Mouse (Mus musculus): ENCODE data around the gene Hapln3. TPM values are rescaled to one million over a fixed set of nuclear protein-coding genes. Genes with fewer than 3 reads are reported as not detected.

The Hapln3 gene
- 2.0 and 2.5 TPM in 2 replicates for polyA plus RNA-seq (2016; fragmentation: Nextera tagmentation; extraction: Ambion mirVana)

GRCm38 (mm10) chr7:79130843-79131444, at the start of gene Hapln3:
Hapln3 (minus strand) TSS chr7:79131018.
- Histone ChIP-seq H3K4me1 (peaks cover 19% of the 10 kb centered on the region), H3K4me2 (replicated peaks) (peak within 1 kb of the TSS; percentile 52), H3K9ac (no peak within 1 kb of the TSS; the same call in 1 of the 2 replicates), H3K27me3 (peaks cover 16% of the 10 kb centered on the region), H3K9me3 (no peaks in the 10 kb centered on the region), H3K36me3 (peaks cover 19% of the 10 kb centered on the region), H3K4me3 (peak within 1 kb of the TSS; percentile 25), H3K27ac (0 out of 2 replicates have a peak within 1 kb of the TSS, but pooled peaks have one; percentile 6)
- peak; percentile 23; the same call in 1 of the 2 replicates for ATAC-seq (ENCODE audit: insufficient number of reproducible peaks, insufficient read depth, low FRiP score, low TSS enrichment)
- 4% methylated on average over 19 of the region's 19 CpGs for WGBS

- no peak overlapping the region for H3K4me2 ChIP-seq (replicated peaks)
- 77% methylated on average over 3 of the region's 3 CpGs for WGBS
- ATAC-seq (ENCODE audit: insufficient number of reproducible peaks, insufficient read depth, low FRiP score, low TSS enrichment) = no peak
- no peak overlapping the region for H3K27ac ChIP-seq
- no peaks in the 10 kb centered on the region for H3K4me1 ChIP-seq
- no peak overlapping the region for H3K4me3 ChIP-seq
- H3K9me3 ChIP-seq = no peaks in the 10 kb centered on the region
- H3K9ac ChIP-seq = no peak overlapping the region
- H3K27me3 ChIP-seq = no peaks in the 10 kb centered on the region; the same call in 1 of the 2 replicates
- H3K36me3 ChIP-seq = no peaks in the 10 kb centered on the region
Observed at GRCm38 (mm10) chr7:79173800-79174199, 43.0 kb upstream of the Hapln3 start.

GRCm38 (mm10) chr7:79171782-79172181, 41.0 kb upstream of the Hapln3 start:
- H3K27ac ChIP-seq = no peak overlapping the region
- H3K27me3 ChIP-seq = no peaks in the 10 kb centered on the region; the same call in 1 of the 2 replicates
- ATAC-seq (ENCODE audit: insufficient number of reproducible peaks, insufficient read depth, low FRiP score, low TSS enrichment) = no peak
- H3K36me3 ChIP-seq = no peaks in the 10 kb centered on the region
- no peak overlapping the region for H3K4me2 ChIP-seq (replicated peaks)
- no peaks in the 10 kb centered on the region for H3K4me1 ChIP-seq
- H3K9me3 ChIP-seq = no peaks in the 10 kb centered on the region
- 50% methylated on average over 1 of the region's 1 CpGs for WGBS
- H3K4me3 ChIP-seq = no peak overlapping the region
- no peak overlapping the region for H3K9ac ChIP-seq

DNA sequence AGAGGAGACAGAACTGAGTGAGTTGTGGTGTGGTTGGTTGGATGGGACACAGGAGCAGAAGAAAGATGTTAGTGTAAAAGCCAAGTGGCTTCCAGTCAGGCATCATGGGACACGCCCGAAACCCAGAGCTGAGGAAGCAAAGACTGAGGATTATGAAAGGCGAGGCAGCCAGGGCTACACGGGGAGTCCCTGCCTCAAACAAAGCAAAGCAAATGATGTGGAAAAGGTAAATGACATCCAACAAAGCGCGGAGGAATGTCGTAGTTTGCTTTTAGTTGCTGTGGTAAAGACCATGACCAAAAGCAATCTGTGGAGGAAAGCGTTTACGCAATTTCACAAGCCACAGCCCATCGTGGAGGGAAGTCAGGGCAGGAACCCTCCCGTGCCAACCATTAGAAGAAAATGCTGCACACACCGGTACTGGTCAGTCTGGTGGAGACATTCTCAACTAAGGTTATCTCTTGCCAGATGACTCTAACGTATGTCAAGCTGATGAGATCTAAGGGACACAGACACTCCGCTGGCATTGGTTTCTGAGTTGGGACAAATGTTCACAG, 36.3 kb upstream of the Hapln3 start:
- WGBS = 83% methylated on average over 14 of the region's 14 CpGs
- no peaks in the 10 kb centered on the region for H3K4me1 ChIP-seq
- H3K9ac ChIP-seq = no peak overlapping the region
- ATAC-seq (ENCODE audit: insufficient number of reproducible peaks, insufficient read depth, low FRiP score, low TSS enrichment) = no peak
- no peak overlapping the region for H3K4me2 ChIP-seq (replicated peaks)
- H3K9me3 ChIP-seq = no peaks in the 10 kb centered on the region
- no peaks in the 10 kb centered on the region for H3K36me3 ChIP-seq
- H3K27me3 ChIP-seq = no peaks in the 10 kb centered on the region
- H3K27ac ChIP-seq = no peak overlapping the region
- no peak overlapping the region for H3K4me3 ChIP-seq

DNA sequence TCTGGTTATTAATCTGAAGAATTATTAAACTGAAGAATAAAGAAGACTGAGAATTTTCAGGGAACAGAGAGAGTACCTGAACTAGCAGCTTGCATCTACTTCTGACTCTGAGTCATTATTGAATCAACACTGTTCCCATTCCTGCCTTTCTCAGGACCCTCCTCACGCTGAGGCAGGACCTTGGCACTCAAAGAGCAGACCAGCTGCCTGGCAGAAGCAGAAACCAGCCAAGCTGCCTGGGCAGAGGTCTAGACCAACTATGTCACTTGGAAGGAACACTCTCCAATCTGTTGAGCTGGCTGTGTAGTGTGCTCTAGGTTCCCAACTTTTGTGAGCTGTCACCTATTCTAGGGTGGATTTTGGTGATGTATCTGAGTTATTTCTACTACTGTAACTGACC, 28.6 kb upstream of the Hapln3 start:
- Histone ChIP-seq H3K9me3 (no peaks in the 10 kb centered on the region), H3K27ac (no peak overlapping the region), H3K4me3 (no peak overlapping the region), H3K4me1 (no peaks in the 10 kb centered on the region), H3K27me3 (no peaks in the 10 kb centered on the region), H3K36me3 (no peaks in the 10 kb centered on the region), H3K4me2 (replicated peaks) (no peak overlapping the region), H3K9ac (no peak overlapping the region)
- WGBS = 73% methylated on average over 1 of the region's 1 CpGs
- no peak for ATAC-seq (ENCODE audit: insufficient number of reproducible peaks, insufficient read depth, low FRiP score, low TSS enrichment)

GRCm38 (mm10) chr7:79149522-79149921, 18.7 kb upstream of the Hapln3 start:
- peak overlapping the region; percentile 92 for H3K4me2 ChIP-seq (replicated peaks)
- WGBS = 56% methylated on average over 6 of the region's 6 CpGs
- H3K4me1 ChIP-seq = peaks cover 16% of the 10 kb centered on the region
- H3K9ac ChIP-seq = no peak overlapping the region
- H3K4me3 ChIP-seq = no peak overlapping the region
- no peaks in the 10 kb centered on the region for H3K27me3 ChIP-seq
- H3K36me3 ChIP-seq = peaks cover 9% of the 10 kb centered on the region
- H3K27ac ChIP-seq = no peak overlapping the region
- ATAC-seq (ENCODE audit: insufficient number of reproducible peaks, insufficient read depth, low FRiP score, low TSS enrichment) = no peak
- no peaks in the 10 kb centered on the region for H3K9me3 ChIP-seq

DNA sequence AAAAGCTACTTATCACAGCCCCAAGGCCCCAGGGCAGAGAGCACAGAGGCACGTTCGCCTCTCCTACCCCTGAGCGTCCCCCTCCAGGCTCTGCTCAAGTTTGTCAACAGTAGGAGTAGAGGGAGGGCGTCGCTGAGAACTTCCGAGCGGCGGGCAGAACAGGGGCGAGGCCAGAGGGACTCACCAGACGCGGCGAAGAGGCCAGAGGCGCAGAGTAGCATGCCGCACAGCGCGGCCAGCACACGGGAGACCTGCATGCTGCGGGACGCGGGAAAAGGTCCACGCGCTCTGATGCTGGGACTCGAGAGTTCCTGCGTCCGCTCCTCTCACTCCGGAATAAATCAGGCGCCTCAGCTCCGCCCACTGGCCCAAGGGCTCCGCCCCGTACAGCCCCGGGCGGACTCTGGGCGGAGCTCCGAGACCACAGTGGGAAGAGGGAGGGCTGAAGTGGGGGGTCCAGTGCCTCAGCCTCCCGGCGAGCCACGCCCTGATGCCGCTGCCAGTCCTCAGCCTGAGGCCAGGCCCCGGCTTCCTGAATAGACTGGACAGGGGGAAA, 18.0 kb upstream of the Hapln3 start, which contains the start of gene Mfge8:
Mfge8 (minus strand) TSS at position 350 of the 556 bp plus-strand sequence.
- H3K4me3 ChIP-seq = peak within 1 kb of the TSS; percentile 74
- peaks cover 16% of the 10 kb centered on the region for H3K4me1 ChIP-seq
- peak within 1 kb of the TSS; percentile 60; the same call in 1 of the 2 replicates for H3K27ac ChIP-seq
- no peaks in the 10 kb centered on the region for H3K9me3 ChIP-seq
- WGBS = 0% methylated on average over 39 of the region's 39 CpGs
- peak within 1 kb of the TSS; percentile 92 for H3K4me2 ChIP-seq (replicated peaks)
- peaks cover 17% of the 10 kb centered on the region for H3K36me3 ChIP-seq
- no peaks in the 10 kb centered on the region for H3K27me3 ChIP-seq
- ATAC-seq (ENCODE audit: insufficient number of reproducible peaks, insufficient read depth, low FRiP score, low TSS enrichment) = peak; percentile 87
- H3K9ac ChIP-seq = peak within 1 kb of the TSS; percentile 74

- ATAC-seq (ENCODE audit: insufficient number of reproducible peaks, insufficient read depth, low FRiP score, low TSS enrichment) = no peak
Observed at GRCm38 (mm10) chr7:79147931-79148653, 17.3 kb upstream of the Hapln3 start.

GRCm38 (mm10) chr7:79147011-79147837, 16.4 kb upstream of the Hapln3 start:
- Histone ChIP-seq H3K9me3 (no peaks in the 10 kb centered on the region), H3K4me3 (peak overlapping the region; percentile 74), H3K27me3 (no peaks in the 10 kb centered on the region), H3K4me2 (replicated peaks) (peak overlapping the region; percentile 92), H3K4me1 (peaks cover 16% of the 10 kb centered on the region), H3K9ac (peak overlapping the region; percentile 74; the same call in 1 of the 2 replicates), H3K27ac (no peak overlapping the region), H3K36me3 (peaks cover 31% of the 10 kb centered on the region)
- WGBS = 43% methylated on average over 12 of the region's 12 CpGs
- ATAC-seq (ENCODE audit: insufficient number of reproducible peaks, insufficient read depth, low FRiP score, low TSS enrichment) = no peak

More at GRCm38 (mm10) chr7:79147931-79148653, 17.3 kb upstream of the Hapln3 start:
- Histone ChIP-seq H3K36me3 (peaks cover 23% of the 10 kb centered on the region), H3K4me3 (peak overlapping the region; percentile 74), H3K4me2 (replicated peaks) (peak overlapping the region; percentile 92), H3K4me1 (peaks cover 16% of the 10 kb centered on the region), H3K27me3 (no peaks in the 10 kb centered on the region), H3K9me3 (no peaks in the 10 kb centered on the region), H3K27ac (no peak overlapping the region), H3K9ac (peak overlapping the region; percentile 74)
- 2% methylated on average over 20 of the region's 20 CpGs for whole genome bisulfite sequencing

DNA sequence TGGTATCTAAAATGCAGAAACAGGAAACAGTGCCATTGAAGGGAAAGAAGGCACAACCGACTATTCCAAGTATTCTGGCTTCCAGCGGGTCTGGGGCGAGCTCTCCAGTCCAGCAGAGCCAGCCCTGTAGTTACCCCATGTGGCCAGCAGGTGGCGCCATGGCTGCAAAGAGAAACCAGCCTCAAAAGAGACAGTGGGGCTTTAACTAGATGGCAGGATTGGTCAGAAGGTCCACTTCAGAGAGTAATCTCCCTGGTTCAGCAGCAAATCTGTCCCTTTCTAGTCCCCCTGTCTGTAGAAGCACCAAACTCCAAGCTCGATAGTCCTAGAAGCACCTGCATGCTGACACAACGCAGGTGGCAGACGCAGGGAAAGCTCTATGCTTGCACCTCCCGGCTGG, 10.1 kb upstream of the Hapln3 start:
- Histone ChIP-seq H3K9me3 (no peaks in the 10 kb centered on the region), H3K4me1 (no peaks in the 10 kb centered on the region), H3K27ac (no peak overlapping the region), H3K4me3 (no peak overlapping the region), H3K4me2 (replicated peaks) (no peak overlapping the region), H3K36me3 (peaks cover 59% of the 10 kb centered on the region), H3K9ac (no peak overlapping the region), H3K27me3 (no peaks in the 10 kb centered on the region)
- WGBS = 41% methylated on average over 8 of the region's 8 CpGs
- no peak for ATAC-seq (ENCODE audit: insufficient number of reproducible peaks, insufficient read depth, low FRiP score, low TSS enrichment)

Measured in embryonic facial prominence, embryonic 12.5 days (tissue).